20 mouse cellular contexts compared by ENCODE assay signal in genomic region chr4:88325392-88325791, GRCm38 (mm10).
"Had no signal": no experiment of that assay in that cellular context is flagged by ENCODE, and none has a peak within 500 bp of the region (broad histone marks: within the 10 kb centered on the region; RNA-seq: fewer than 3 reads in every experiment).

No protein-coding gene starts in this region.

- H3K36me3 ChIP-seq: midbrain, embryonic 10.5 days; midbrain, embryonic 12.5 days; neural tube, embryonic 13.5 days; neural tube, embryonic 15.5 days had no signal

- H3K4me1 ChIP-seq: megakaryocyte, embryonic 14.5 days; midbrain, embryonic 12.5 days; neural tube, embryonic 13.5 days; neural tube, embryonic 15.5 days had no signal

- H3K4me3 ChIP-seq: megakaryocyte, embryonic 14.5 days; midbrain, embryonic 10.5 days; midbrain, embryonic 12.5 days; myocyte; neural tube, embryonic 13.5 days; neural tube, embryonic 15.5 days had no signal

- H3K9me3 ChIP-seq: megakaryocyte, embryonic 14.5 days; midbrain, embryonic 10.5 days; midbrain, embryonic 12.5 days; neural tube, embryonic 13.5 days; neural tube, embryonic 15.5 days had no signal

- H3K27ac ChIP-seq: midbrain, embryonic 10.5 days; midbrain, embryonic 12.5 days; neural tube, embryonic 13.5 days; neural tube, embryonic 15.5 days had no signal

- H3K4me2 ChIP-seq: lung, embryonic 14.5 days; midbrain, embryonic 12.5 days; neural tube, embryonic 13.5 days; neural tube, embryonic 15.5 days had no signal

- DNase-seq: lung, adult 18-20 months; lung, embryonic 14.5 days; lung, postnatal 10 days; lung, postnatal 4 days; midbrain, embryonic 14.5 days; retina, postnatal 1 day; right cerebral cortex, adult 18-20 months; right cerebral cortex, postnatal 25 days; right cerebral cortex, postnatal 4 days; spleen, adult 18-20 months; thymus, adult 18-20 months; thymus, postnatal 14 days; thymus, postnatal 36 days had no signal

- H3K9ac ChIP-seq: lung, embryonic 14.5 days; midbrain, embryonic 12.5 days; neural tube, embryonic 13.5 days; neural tube, embryonic 15.5 days had no signal

- ATAC-seq: midbrain, embryonic 16.5 days had no signal

- H3K27me3 ChIP-seq: megakaryocyte, embryonic 14.5 days; midbrain, embryonic 12.5 days; neural tube, embryonic 13.5 days; neural tube, embryonic 15.5 days had no signal
